Mouse (Mus musculus) retina, embryonic 14.5 days (tissue): ENCODE results near the gene Cdh13.

Experiments
- DNase-seq: peaks from one replicate; pipeline ENCODE4 v3.0.0-alpha.2; 2015; ENCODE audit warnings: low spot score

The Cdh13 gene

GRCm38 (mm10) chr8:119064523-119064922 lies 781.0 kb downstream of the Cdh13 start:
- peak; percentile 80 for DNase-seq

- no peak for DNase-seq
Observed at GRCm38 (mm10) chr8:119072291-119072690, 788.8 kb downstream of the Cdh13 start.

GRCm38 (mm10) chr8:119085022-119085421 lies 801.5 kb downstream of the Cdh13 start:
- DNase-seq: no peak

GRCm38 (mm10) chr8:119098261-119098660 lies 814.7 kb downstream of the Cdh13 start:
- DNase-seq: no peak

GRCm38 (mm10) chr8:119102871-119103270 lies 819.3 kb downstream of the Cdh13 start:
- no peak for DNase-seq

- no peak for DNase-seq
Observed at GRCm38 (mm10) chr8:119109655-119110054, 826.1 kb downstream of the Cdh13 start.

- DNase-seq: no peak
Observed at GRCm38 (mm10) chr8:119112861-119113260, 829.3 kb downstream of the Cdh13 start.

GRCm38 (mm10) chr8:119121236-119121635 lies 837.7 kb downstream of the Cdh13 start:
- DNase-seq: no peak

GRCm38 (mm10) chr8:119127841-119128240 lies 844.3 kb downstream of the Cdh13 start:
- peak; percentile 13 for DNase-seq

GRCm38 (mm10) chr8:119128266-119128665 lies 844.7 kb downstream of the Cdh13 start:
- no peak for DNase-seq

GRCm38 (mm10) chr8:119156454-119156921 lies 873.0 kb downstream of the Cdh13 start:
- no peak for DNase-seq

- no peak for DNase-seq
Observed at GRCm38 (mm10) chr8:119158628-119159027, 875.1 kb downstream of the Cdh13 start.

GRCm38 (mm10) chr8:119159794-119160193 lies 876.3 kb downstream of the Cdh13 start:
- DNase-seq: peak; percentile 21

GRCm38 (mm10) chr8:119164076-119164475 lies 880.5 kb downstream of the Cdh13 start:
- DNase-seq: peak; percentile 76

- peak; percentile 21 for DNase-seq
Observed at GRCm38 (mm10) chr8:119177226-119177935, 893.8 kb downstream of the Cdh13 start.

- no peak for DNase-seq
Observed at GRCm38 (mm10) chr8:119180626-119181025, 897.1 kb downstream of the Cdh13 start.

- DNase-seq: peak; percentile 65
Observed at GRCm38 (mm10) chr8:119195695-119196094, 912.2 kb downstream of the Cdh13 start.

GRCm38 (mm10) chr8:119196486-119197150 lies 913.1 kb downstream of the Cdh13 start:
- no peak for DNase-seq

GRCm38 (mm10) chr8:119208567-119208966 lies 925.0 kb downstream of the Cdh13 start:
- DNase-seq: no peak

- peak; percentile 37 for DNase-seq
Observed at GRCm38 (mm10) chr8:119224547-119224946, 941.0 kb downstream of the Cdh13 start.

GRCm38 (mm10) chr8:119245181-119245580 lies 961.6 kb downstream of the Cdh13 start:
- no peak for DNase-seq

- no peak for DNase-seq
Observed at GRCm38 (mm10) chr8:119245641-119246040, 962.1 kb downstream of the Cdh13 start.

- no peak for DNase-seq
Observed at GRCm38 (mm10) chr8:119254358-119254757, 970.8 kb downstream of the Cdh13 start.
